26 mouse cellular contexts compared by ENCODE assay signal in the genomic region with DNA sequence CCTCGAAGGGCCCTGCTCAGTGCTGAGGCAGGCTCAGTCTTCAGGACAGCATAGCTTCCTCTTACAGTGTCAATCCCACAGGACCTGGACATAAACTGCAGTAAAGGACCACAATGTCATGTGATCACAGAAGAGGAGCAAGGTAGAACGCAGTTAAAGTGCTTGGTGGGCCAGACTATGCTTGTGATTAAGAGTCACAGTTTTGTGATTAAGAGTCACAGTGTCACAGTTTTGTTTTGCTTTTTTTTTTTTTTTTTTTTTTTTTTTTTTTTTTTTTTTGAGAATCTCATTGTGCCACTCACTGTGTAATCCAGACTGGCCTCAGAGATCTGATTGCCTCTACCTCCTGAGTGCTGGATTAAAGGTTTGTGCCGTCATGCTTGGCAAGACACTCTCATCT. TPM values are rescaled to one million over a fixed set of nuclear protein-coding genes. Genes with fewer than 3 reads are reported as not detected.
"Had no signal": no experiment of that assay in that cellular context is flagged by ENCODE, and none has a peak within 500 bp of the region (broad histone marks: within the 10 kb centered on the region; RNA-seq: fewer than 3 reads in every experiment).

No protein-coding gene starts in this region.

- DNase-seq: cerebellum, postnatal 10 days; cerebellum, postnatal 14 days; cerebellum, postnatal 25 days; cerebellum, postnatal 36 days; embryo, embryonic 11 days; forebrain, postnatal 0 days; gastrocnemius, adult 2 months; gastrocnemius, postnatal 10 days; gastrocnemius, postnatal 14 days; gastrocnemius, postnatal 25 days; gastrocnemius, postnatal 36 days; heart, adult 11 months; heart, adult 18-20 months; heart, adult 2 months had no signal

- H3K4me3 ChIP-seq: embryonic facial prominence, embryonic 10.5 days; embryonic facial prominence, embryonic 12.5 days; embryonic facial prominence, embryonic 13.5 days; embryonic facial prominence, embryonic 15.5 days; erythroblast, embryonic 14.5 days; forebrain, embryonic 10.5 days; forebrain, embryonic 12.5 days; forebrain, embryonic 13.5 days; forebrain, embryonic 15.5 days; gastrocnemius, adult 2 months; heart, adult 2 months; heart, embryonic 10.5 days had no signal

- H3K9ac ChIP-seq: embryonic facial prominence, embryonic 12.5 days; embryonic facial prominence, embryonic 13.5 days; embryonic facial prominence, embryonic 15.5 days; forebrain, embryonic 12.5 days; forebrain, embryonic 13.5 days; forebrain, embryonic 15.5 days; forebrain, postnatal 0 days had no signal

- H3K4me1 ChIP-seq: embryonic facial prominence, embryonic 10.5 days; embryonic facial prominence, embryonic 12.5 days; embryonic facial prominence, embryonic 15.5 days; forebrain, embryonic 10.5 days; forebrain, embryonic 12.5 days; forebrain, embryonic 13.5 days; forebrain, embryonic 15.5 days had no signal

- H3K27ac ChIP-seq: embryonic facial prominence, embryonic 10.5 days; embryonic facial prominence, embryonic 12.5 days; embryonic facial prominence, embryonic 13.5 days; embryonic facial prominence, embryonic 15.5 days; forebrain, embryonic 10.5 days; forebrain, embryonic 12.5 days; forebrain, embryonic 13.5 days; forebrain, embryonic 15.5 days; gastrocnemius, adult 2 months; heart, adult 2 months; heart, embryonic 10.5 days had no signal

- H3K27me3 ChIP-seq: embryonic facial prominence, embryonic 12.5 days; embryonic facial prominence, embryonic 13.5 days; embryonic facial prominence, embryonic 15.5 days; forebrain, embryonic 12.5 days; forebrain, embryonic 13.5 days; forebrain, embryonic 15.5 days had no signal

- H3K9me3 ChIP-seq: embryonic facial prominence, embryonic 15.5 days; forebrain, embryonic 15.5 days; heart, embryonic 10.5 days had no signal

- H3K4me2 ChIP-seq: embryonic facial prominence, embryonic 12.5 days; embryonic facial prominence, embryonic 13.5 days; embryonic facial prominence, embryonic 15.5 days; forebrain, embryonic 12.5 days; forebrain, embryonic 13.5 days; forebrain, embryonic 15.5 days had no signal

- ATAC-seq: forebrain, embryonic 13.5 days; forebrain, embryonic 14.5 days; forebrain, embryonic 15.5 days; forebrain, embryonic 16.5 days; forebrain, postnatal 0 days had no signal

RNA-seq across cellular contexts. Expression of a gene that starts 57.7 kb away (rescaled TPM):
- total RNA-seq: gastrocnemius, postnatal 25 days; gastrocnemius, postnatal 36 days had no signal
- polyA plus RNA-seq: erythroblast, embryonic 14.5 days had no signal
